Mouse (Mus musculus): ENCODE measurements around the gene Hsbp1.

DNA sequence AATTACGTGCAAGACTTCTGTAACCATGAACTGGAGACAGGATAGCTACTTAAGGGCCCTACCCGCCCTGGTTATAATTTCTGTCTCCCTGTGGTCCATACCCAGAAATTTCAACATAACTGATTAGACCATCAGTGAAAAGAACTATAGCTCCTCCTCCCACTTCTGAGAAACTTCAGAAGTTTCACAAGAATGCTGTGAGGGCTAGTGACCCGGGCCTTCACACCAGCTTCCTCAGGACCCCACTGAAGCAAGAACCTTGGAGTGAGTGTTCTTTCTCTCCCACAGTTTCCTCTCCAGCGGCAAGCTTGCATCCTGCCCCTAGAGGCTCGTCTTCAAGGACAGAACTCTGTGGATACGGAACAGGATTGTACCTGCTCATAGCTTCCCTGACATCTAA, 41.6 kb downstream of the Hsbp1 start:
- no peak for TF ChIP-seq POLR2A (IDR thresholded peaks at IDR 0.05; ENCODE audit: insufficient read depth, low read depth, low read length)
- no peak for TF ChIP-seq CTCF (IDR thresholded peaks at IDR 0.05; ENCODE audit: insufficient read depth, low read depth, low read length)
